Mouse (Mus musculus) myocyte (in vitro differentiated cells): ENCODE measurements around the gene Rpl22. TPM values are rescaled to one million over a fixed set of nuclear protein-coding genes. Genes with fewer than 3 reads are reported as not detected.

ENCODE experiments used
- H3K27me3 ChIP-seq: one replicate; pipeline ENCODE4 v1.6.1; 2011; ENCODE audit not compliant: control insufficient read depth, insufficient read depth, insufficient read length
- H3K36me3 ChIP-seq: one replicate; pipeline ENCODE4 v1.6.1; 2011; ENCODE audit not compliant: control insufficient read depth, insufficient read depth
- H3K4me2 ChIP-seq: one replicate; pipeline ENCODE4 v1.6.1; 2011; ENCODE audit warnings: low read depth, control low read depth
- H3K4me3 ChIP-seq: one replicate; pipeline ENCODE4 v1.5.1; 2011; ENCODE audit warnings: mild to moderate bottlenecking, control low read depth, moderate library complexity
- H3K79me2 ChIP-seq: one replicate; pipeline ENCODE4 v1.6.1; 2011; ENCODE audit not compliant: control insufficient read depth, insufficient read depth
- H3ac ChIP-seq: one replicate; pipeline ENCODE4 v1.6.1; 2011; ENCODE audit not compliant: control insufficient read depth, insufficient read length
- CEBPB ChIP-seq: IDR thresholded peaks from 2 replicates; pipeline ENCODE4 v1.6.1; 2011; ENCODE audit warnings: mild to moderate bottlenecking, moderate library complexity; ENCODE audit not compliant: poor library complexity, insufficient read depth, severe bottlenecking
- MAX ChIP-seq: IDR thresholded peaks from one replicate; pipeline ENCODE4 v1.6.1; 2011; ENCODE audit warnings: low read depth, mild to moderate bottlenecking, control low read depth
- MYOD1 ChIP-seq, 3 experiments: IDR thresholded peaks; one replicate each; pipeline ENCODE4 v1.6.1; 2011; ENCODE audit warnings: control low read depth in 2 of 3, low read depth in 2 of 3, mild to moderate bottlenecking in 2 of 3, moderate library complexity in 1 of 3; ENCODE audit not compliant: insufficient read length in 2 of 3, control insufficient read depth in 1 of 3
- MYOG ChIP-seq, 3 experiments: IDR thresholded peaks; one replicate each; pipeline ENCODE4 v1.6.1; 2011; ENCODE audit warnings: control low read depth in 2 of 3, low read depth in 2 of 3, mild to moderate bottlenecking in 2 of 3; ENCODE audit not compliant: insufficient read length in 2 of 3, control insufficient read depth in 1 of 3, insufficient read depth in 1 of 3
- POLR2A ChIP-seq: IDR thresholded peaks from one replicate; pipeline ENCODE4 v1.6.1; 2011; ENCODE audit warnings: low read depth, mild to moderate bottlenecking, control low read depth, moderate library complexity; ENCODE audit not compliant: insufficient read length
- POLR2AphosphoS2 ChIP-seq: IDR thresholded peaks from one replicate; pipeline ENCODE4 v1.6.1; 2011; ENCODE audit warnings: low read depth, control low read depth; ENCODE audit not compliant: insufficient read length
- REST ChIP-seq: IDR thresholded peaks from one replicate; pipeline ENCODE4 v1.6.1; 2011; ENCODE audit warnings: mild to moderate bottlenecking, control low read depth, moderate library complexity; ENCODE audit not compliant: insufficient read depth, insufficient read length
- SRF ChIP-seq: IDR thresholded peaks from one replicate; pipeline ENCODE4 v1.6.1; 2011; ENCODE audit warnings: low read depth; ENCODE audit not compliant: control insufficient read depth, insufficient read length
- TCF12 ChIP-seq: IDR thresholded peaks from one replicate; pipeline ENCODE4 v1.6.1; 2011; ENCODE audit warnings: mild to moderate bottlenecking, control low read depth; ENCODE audit not compliant: poor library complexity, insufficient read depth, severe bottlenecking
- TCF3 ChIP-seq: IDR thresholded peaks from one replicate; pipeline ENCODE4 v1.6.1; 2011; ENCODE audit warnings: low read depth, control low read depth; ENCODE audit not compliant: insufficient read length
- USF1 ChIP-seq: IDR thresholded peaks from one replicate; pipeline ENCODE4 v1.6.1; 2011; ENCODE audit warnings: low read depth, mild to moderate bottlenecking, control low read depth, moderate library complexity
- polyA plus RNA-seq: library from polyadenylated mRNA; unstranded; fragments of >200 nt; fragmentation: generic; extraction: Trizol; gene quantifications from one replicate; pipeline ENCODE4 v1.2.1, GENCODE M21; 2012; ENCODE audit warnings: missing spikeins

Gene Rpl22
- polyA plus RNA-seq, 1 experiment, result 1,218 TPM

DNA sequence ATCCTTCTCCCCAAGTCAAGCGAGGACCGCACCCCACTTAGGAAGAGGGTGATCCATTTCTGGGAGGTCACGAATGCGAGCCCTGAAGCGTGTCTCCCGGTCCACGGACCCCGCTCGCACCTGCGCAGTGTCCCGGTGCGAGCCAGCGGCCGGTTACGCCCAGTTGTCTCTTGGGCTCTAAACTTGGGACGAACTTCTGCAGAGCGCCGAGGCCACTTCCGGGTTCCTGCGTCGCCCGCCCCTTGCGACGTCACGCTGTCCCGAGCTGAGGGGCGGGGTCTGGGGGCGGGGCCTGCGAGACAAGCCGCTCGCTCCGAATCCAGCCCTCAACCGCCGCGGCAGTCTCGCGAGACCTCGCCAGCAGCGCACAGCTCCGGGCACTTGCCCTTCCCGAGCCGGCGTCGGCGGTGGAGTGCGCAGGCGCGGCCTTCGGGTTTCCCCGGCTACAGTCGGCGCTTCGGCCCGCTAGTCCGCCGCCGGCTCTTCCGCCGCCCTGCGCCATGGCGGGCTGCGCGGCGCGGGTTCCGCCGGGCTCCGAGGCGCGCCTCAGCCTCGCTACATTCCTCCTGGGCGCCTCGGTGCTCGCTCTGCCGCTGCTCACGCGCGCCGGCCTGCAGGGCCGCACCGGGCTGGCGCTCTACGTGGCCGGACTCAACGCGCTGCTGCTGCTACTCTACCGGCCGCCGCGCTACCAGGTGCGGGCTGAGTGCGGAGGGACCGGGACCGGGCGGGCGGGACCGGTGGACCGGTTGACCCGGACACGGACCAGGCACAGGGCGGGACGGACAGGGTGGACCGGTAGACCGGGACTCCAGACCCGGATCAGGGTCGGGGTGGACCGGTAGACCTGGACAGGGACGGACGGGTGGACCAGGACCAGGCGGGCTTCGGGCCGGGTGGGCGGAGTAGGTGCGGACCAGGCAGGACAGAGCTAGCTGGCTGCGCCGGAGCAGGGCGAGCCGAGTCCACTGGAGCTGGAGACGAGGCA lies 28.4 kb upstream of the Rpl22 start, which contains the start of gene Icmt:
Icmt (plus strand) TSS at position 354 of the 988 bp plus-strand sequence.
- TF ChIP-seq MYOG (IDR thresholded peaks at IDR 0.05; ENCODE audit: control insufficient read depth in 1 of 3, insufficient read depth in 1 of 3, insufficient read length in 2 of 3, low read depth in 2 of 3), result peak in 1 of 3 experiments; percentile 45
- TF ChIP-seq TCF12, result no peak
- peak in 1 of 3 experiments; percentile 21 for TF ChIP-seq MYOD1 (IDR thresholded peaks at IDR 0.05; ENCODE audit: control insufficient read depth in 1 of 3, insufficient read length in 2 of 3, low read depth in 2 of 3)
- TF ChIP-seq MAX, result no peak
- peak; percentile 75 for TF ChIP-seq POLR2AphosphoS2
- peak; percentile 77 for TF ChIP-seq POLR2A
- Histone ChIP-seq H3K4me3 (peak within 1 kb of the TSS; percentile 45), H3K79me2 (peaks cover 10% of the 10 kb centered on the region), H3K27me3 (peaks cover 15% of the 10 kb centered on the region), H3ac (peak within 1 kb of the TSS; percentile 81), H3K4me2 (peak within 1 kb of the TSS; percentile 98), H3K36me3 (no peaks in the 10 kb centered on the region)

DNA sequence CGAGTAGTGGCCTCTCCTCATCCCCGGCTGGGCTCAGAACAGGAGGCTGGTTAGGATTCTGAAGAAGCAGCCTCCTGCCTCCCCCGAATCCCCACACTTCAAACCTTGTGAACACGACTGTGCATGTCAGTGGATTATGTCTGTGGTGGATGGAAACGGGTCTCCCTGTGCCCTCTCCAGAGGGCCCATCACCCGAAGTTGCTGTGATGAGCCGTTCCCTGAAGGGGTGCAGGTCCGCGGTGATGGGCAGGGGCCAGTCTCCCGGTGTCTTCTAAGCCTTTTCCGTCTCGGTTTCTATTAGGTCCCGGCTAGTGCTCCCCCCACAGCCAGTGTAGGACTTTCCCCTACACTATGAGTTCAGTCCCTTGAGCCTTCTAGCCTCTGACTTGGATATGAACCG lies 26.7 kb upstream of the Rpl22 start:
- Histone ChIP-seq H3K4me2 (peak overlapping the region; percentile 86), H3K36me3 (no peaks in the 10 kb centered on the region), H3K4me3 (peak overlapping the region; percentile 45), H3ac (no peak overlapping the region), H3K79me2 (peaks cover 10% of the 10 kb centered on the region), H3K27me3 (no peaks in the 10 kb centered on the region)
- TF ChIP-seq POLR2A (no peak), REST (no peak)

DNA sequence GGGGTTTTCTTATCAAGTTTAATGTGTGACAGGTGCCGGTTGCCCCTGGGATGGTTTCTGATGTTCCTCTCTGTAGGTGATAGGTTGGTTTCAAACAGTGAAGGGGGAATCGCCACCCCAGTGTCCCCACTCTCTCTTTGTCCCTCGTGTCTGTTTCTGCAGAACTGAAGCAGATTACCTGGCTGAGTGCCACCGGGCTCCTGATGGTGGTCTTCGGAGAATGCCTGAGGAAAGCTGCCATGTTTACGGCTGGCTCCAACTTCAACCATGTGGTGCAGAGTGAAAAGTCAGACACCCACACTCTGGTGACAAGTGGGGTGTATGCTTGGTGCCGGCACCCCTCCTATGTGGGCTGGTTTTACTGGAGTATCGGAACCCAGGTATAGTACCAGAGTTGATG lies 25.2 kb upstream of the Rpl22 start:
- Histone ChIP-seq H3ac (no peak overlapping the region), H3K4me3 (no peak overlapping the region), H3K79me2 (peaks cover 10% of the 10 kb centered on the region), H3K27me3 (no peaks in the 10 kb centered on the region), H3K4me2 (no peak overlapping the region), H3K36me3 (no peaks in the 10 kb centered on the region)
- no peak for TF ChIP-seq MYOG (IDR thresholded peaks at IDR 0.05; ENCODE audit: control insufficient read depth in 1 of 3, insufficient read depth in 1 of 3, insufficient read length in 2 of 3, low read depth in 2 of 3)
- TF ChIP-seq TCF12, result no peak
- no peak for TF ChIP-seq CEBPB

DNA sequence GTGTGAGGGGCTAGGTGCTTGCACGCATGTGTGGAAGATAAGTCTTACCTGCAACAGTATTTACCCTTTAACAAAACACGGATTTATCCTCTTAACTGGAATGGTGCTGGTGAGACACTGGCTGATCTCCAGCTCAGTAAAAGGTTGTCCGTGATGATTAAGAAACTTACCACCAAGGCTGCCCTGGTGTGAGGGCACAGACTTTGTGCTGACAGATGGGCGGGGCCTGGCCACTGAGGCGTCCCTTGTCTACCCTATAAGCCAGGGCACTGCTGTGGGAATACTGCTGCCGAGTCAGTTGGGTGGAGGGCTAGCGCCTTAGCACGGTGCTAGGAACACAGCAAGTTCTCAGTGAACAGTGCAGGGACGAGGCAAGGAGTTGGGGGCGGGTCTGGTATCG lies 23.5 kb upstream of the Rpl22 start:
- no peaks in the 10 kb centered on the region for H3K36me3 ChIP-seq
- H3ac ChIP-seq, result no peak overlapping the region
- H3K4me2 ChIP-seq, result no peak overlapping the region
- no peaks in the 10 kb centered on the region for H3K27me3 ChIP-seq
- H3K79me2 ChIP-seq, result peaks cover 10% of the 10 kb centered on the region
- H3K4me3 ChIP-seq, result no peak overlapping the region
- TF ChIP-seq REST, result no peak
- TF ChIP-seq MAX, result no peak
- no peak for TF ChIP-seq MYOD1 (IDR thresholded peaks at IDR 0.05; ENCODE audit: control insufficient read depth in 1 of 3, insufficient read length in 2 of 3, low read depth in 2 of 3)
- no peak for TF ChIP-seq USF1
- TF ChIP-seq TCF12, result no peak
- no peak for TF ChIP-seq TCF3
- TF ChIP-seq CEBPB, result no peak
- no peak for TF ChIP-seq POLR2A
- no peak for TF ChIP-seq MYOG (IDR thresholded peaks at IDR 0.05; ENCODE audit: control insufficient read depth in 1 of 3, insufficient read depth in 1 of 3, insufficient read length in 2 of 3, low read depth in 2 of 3)
- no peak for TF ChIP-seq POLR2AphosphoS2

DNA sequence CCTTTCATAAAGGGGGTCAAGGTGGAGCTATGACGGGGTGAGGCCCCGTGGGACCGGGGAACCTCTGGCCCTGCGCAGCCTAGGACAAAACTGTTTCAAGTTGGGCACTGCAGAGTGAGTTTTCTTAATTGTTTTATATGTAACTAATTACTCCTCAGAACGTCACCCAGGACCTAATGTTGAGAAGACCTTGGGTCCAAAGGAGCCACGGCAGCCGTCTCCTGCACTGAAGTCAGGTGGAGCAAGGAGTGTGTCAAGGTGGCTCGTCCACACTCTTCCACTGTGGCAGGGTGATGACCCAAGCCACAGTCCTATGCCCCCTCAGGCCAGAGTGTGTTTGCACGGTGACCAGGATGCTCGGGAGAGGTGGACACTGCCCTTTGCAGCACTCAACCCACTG lies 22.4 kb upstream of the Rpl22 start:
- no peak overlapping the region for H3ac ChIP-seq
- H3K79me2 ChIP-seq, result peaks cover 5% of the 10 kb centered on the region
- H3K27me3 ChIP-seq, result no peaks in the 10 kb centered on the region
- no peaks in the 10 kb centered on the region for H3K36me3 ChIP-seq
- TF ChIP-seq TCF3, result no peak
- TF ChIP-seq MYOD1 (IDR thresholded peaks at IDR 0.05; ENCODE audit: control insufficient read depth in 1 of 3, insufficient read length in 2 of 3, low read depth in 2 of 3), result no peak
- no peak for TF ChIP-seq SRF
- TF ChIP-seq REST, result no peak
- no peak for TF ChIP-seq POLR2A
- no peak for TF ChIP-seq MYOG (IDR thresholded peaks at IDR 0.05; ENCODE audit: control insufficient read depth in 1 of 3, insufficient read depth in 1 of 3, insufficient read length in 2 of 3, low read depth in 2 of 3)
- no peak for TF ChIP-seq POLR2AphosphoS2
- TF ChIP-seq MAX, result no peak
- H3K4me2 ChIP-seq, result no peak overlapping the region
- H3K4me3 ChIP-seq, result no peak overlapping the region
